Mouse (Mus musculus): Measurements from ENCODE around the gene Gulp1. TPM values are rescaled to one million over a fixed set of nuclear protein-coding genes. Genes with fewer than 3 reads are reported as not detected.

Gene Gulp1
- polyA plus RNA-seq, 1 experiment, result 1.8 TPM

- no peak overlapping the region for H3ac ChIP-seq (ENCODE audit: control insufficient read depth, insufficient read length, low read depth)
- H3K36me3 ChIP-seq (ENCODE audit: control insufficient read depth, insufficient read depth), result no peaks in the 10 kb centered on the region
- no peaks in the 10 kb centered on the region for H3K79me2 ChIP-seq (ENCODE audit: control insufficient read depth, insufficient read depth)
- no peaks in the 10 kb centered on the region for H3K79me3 ChIP-seq (ENCODE audit: low read depth)
- TF ChIP-seq MYOG (IDR thresholded peaks at IDR 0.05; ENCODE audit: control insufficient read depth, extremely low read depth, insufficient read length) (no peak), CTCF (IDR thresholded peaks at IDR 0.05; ENCODE audit: control insufficient read depth, insufficient read depth, insufficient read length) (no peak), CEBPB (IDR thresholded peaks at IDR 0.05; ENCODE audit: low read depth) (no peak), USF1 (IDR thresholded peaks at IDR 0.05; ENCODE audit: low read depth) (no peak), FOSL1 (IDR thresholded peaks at IDR 0.05; ENCODE audit: insufficient read depth, low read length, poor library complexity, severe bottlenecking) (no peak), MAX (IDR thresholded peaks at IDR 0.05) (no peak)
- no peak overlapping the region for H3K4me3 ChIP-seq (ENCODE audit: insufficient read depth, poor library complexity, severe bottlenecking)
- H3K27me3 ChIP-seq (ENCODE audit: control insufficient read depth, insufficient read depth, insufficient read length), result no peaks in the 10 kb centered on the region
Observed at GRCm38 (mm10) chr1:44568296-44568695, 17.0 kb downstream of the Gulp1 start.

- no peak for TF ChIP-seq MAX (IDR thresholded peaks at IDR 0.05)
- no peak for TF ChIP-seq MYOD1 (IDR thresholded peaks at IDR 0.05; ENCODE audit: control insufficient read depth, insufficient read length, low read depth)
- no peak for TF ChIP-seq FOSL1 (IDR thresholded peaks at IDR 0.05; ENCODE audit: insufficient read depth, low read length, poor library complexity, severe bottlenecking)
- no peak for TF ChIP-seq USF1 (IDR thresholded peaks at IDR 0.05; ENCODE audit: low read depth)
- no peak for TF ChIP-seq CTCF (IDR thresholded peaks at IDR 0.05; ENCODE audit: control insufficient read depth, insufficient read depth, insufficient read length)
- no peak for TF ChIP-seq CEBPB (IDR thresholded peaks at IDR 0.05; ENCODE audit: low read depth)
- TF ChIP-seq MYOG (IDR thresholded peaks at IDR 0.05; ENCODE audit: control insufficient read depth, extremely low read depth, insufficient read length), result no peak
- Histone ChIP-seq H3ac (ENCODE audit: control insufficient read depth, insufficient read length, low read depth) (no peak overlapping the region), H3K36me3 (ENCODE audit: control insufficient read depth, insufficient read depth) (no peaks in the 10 kb centered on the region), H3K4me3 (ENCODE audit: insufficient read depth, poor library complexity, severe bottlenecking) (no peak overlapping the region), H3K27me3 (ENCODE audit: control insufficient read depth, insufficient read depth, insufficient read length) (no peaks in the 10 kb centered on the region), H3K79me3 (ENCODE audit: low read depth) (no peaks in the 10 kb centered on the region), H3K79me2 (ENCODE audit: control insufficient read depth, insufficient read depth) (no peaks in the 10 kb centered on the region)
Observed at GRCm38 (mm10) chr1:44576001-44576400, 24.7 kb downstream of the Gulp1 start.

- H3K4me3 ChIP-seq (ENCODE audit: insufficient read depth, poor library complexity, severe bottlenecking), result no peak overlapping the region
- H3K27me3 ChIP-seq (ENCODE audit: control insufficient read depth, insufficient read depth, insufficient read length), result no peaks in the 10 kb centered on the region
- no peaks in the 10 kb centered on the region for H3K79me2 ChIP-seq (ENCODE audit: control insufficient read depth, insufficient read depth)
- no peak for TF ChIP-seq MYOD1 (IDR thresholded peaks at IDR 0.05; ENCODE audit: control insufficient read depth, insufficient read length, low read depth)
- no peaks in the 10 kb centered on the region for H3K36me3 ChIP-seq (ENCODE audit: control insufficient read depth, insufficient read depth)
- H3K79me3 ChIP-seq (ENCODE audit: low read depth), result no peaks in the 10 kb centered on the region
- no peak overlapping the region for H3ac ChIP-seq (ENCODE audit: control insufficient read depth, insufficient read length, low read depth)
Observed at GRCm38 (mm10) chr1:44576610-44577009, 25.3 kb downstream of the Gulp1 start.

GRCm38 (mm10) chr1:44580390-44580789 is 29.1 kb downstream of the Gulp1 start:
- TF ChIP-seq CTCF (IDR thresholded peaks at IDR 0.05; ENCODE audit: control insufficient read depth, insufficient read depth, insufficient read length), result no peak
- TF ChIP-seq FOSL1 (IDR thresholded peaks at IDR 0.05; ENCODE audit: insufficient read depth, low read length, poor library complexity, severe bottlenecking), result no peak
- no peak for TF ChIP-seq USF1 (IDR thresholded peaks at IDR 0.05; ENCODE audit: low read depth)
- peak; percentile 65 for TF ChIP-seq MYOD1 (IDR thresholded peaks at IDR 0.05; ENCODE audit: control insufficient read depth, insufficient read length, low read depth)
- no peak for TF ChIP-seq CEBPB (IDR thresholded peaks at IDR 0.05; ENCODE audit: low read depth)
- no peaks in the 10 kb centered on the region for H3K27me3 ChIP-seq (ENCODE audit: control insufficient read depth, insufficient read depth, insufficient read length)
- no peaks in the 10 kb centered on the region for H3K79me2 ChIP-seq (ENCODE audit: control insufficient read depth, insufficient read depth)
- no peaks in the 10 kb centered on the region for H3K79me3 ChIP-seq (ENCODE audit: low read depth)
- no peak overlapping the region for H3ac ChIP-seq (ENCODE audit: control insufficient read depth, insufficient read length, low read depth)
- H3K36me3 ChIP-seq (ENCODE audit: control insufficient read depth, insufficient read depth), result no peaks in the 10 kb centered on the region
- H3K4me3 ChIP-seq (ENCODE audit: insufficient read depth, poor library complexity, severe bottlenecking), result no peak overlapping the region

- Histone ChIP-seq H3K79me3 (ENCODE audit: low read depth) (no peaks in the 10 kb centered on the region), H3K27me3 (ENCODE audit: control insufficient read depth, insufficient read depth, insufficient read length) (no peaks in the 10 kb centered on the region), H3K36me3 (ENCODE audit: control insufficient read depth, insufficient read depth) (no peaks in the 10 kb centered on the region), H3K79me2 (ENCODE audit: control insufficient read depth, insufficient read depth) (no peaks in the 10 kb centered on the region), H3K4me3 (ENCODE audit: insufficient read depth, poor library complexity, severe bottlenecking) (no peak overlapping the region), H3ac (ENCODE audit: control insufficient read depth, insufficient read length, low read depth) (no peak overlapping the region)
- TF ChIP-seq CTCF (IDR thresholded peaks at IDR 0.05; ENCODE audit: control insufficient read depth, insufficient read depth, insufficient read length), result no peak
- TF ChIP-seq MYOD1 (IDR thresholded peaks at IDR 0.05; ENCODE audit: control insufficient read depth, insufficient read length, low read depth), result peak; percentile 73
- TF ChIP-seq FOSL1 (IDR thresholded peaks at IDR 0.05; ENCODE audit: insufficient read depth, low read length, poor library complexity, severe bottlenecking), result peak; percentile 56
Observed at GRCm38 (mm10) chr1:44584886-44585385, 33.6 kb downstream of the Gulp1 start.

GRCm38 (mm10) chr1:44591742-44592141 is 40.4 kb downstream of the Gulp1 start:
- H3ac ChIP-seq (ENCODE audit: control insufficient read depth, insufficient read length, low read depth), result no peak overlapping the region
- no peaks in the 10 kb centered on the region for H3K79me3 ChIP-seq (ENCODE audit: low read depth)
- no peaks in the 10 kb centered on the region for H3K27me3 ChIP-seq (ENCODE audit: control insufficient read depth, insufficient read depth, insufficient read length)
- H3K79me2 ChIP-seq (ENCODE audit: control insufficient read depth, insufficient read depth), result no peaks in the 10 kb centered on the region
- TF ChIP-seq MYOD1 (IDR thresholded peaks at IDR 0.05; ENCODE audit: control insufficient read depth, insufficient read length, low read depth), result no peak
- no peak for TF ChIP-seq FOSL1 (IDR thresholded peaks at IDR 0.05; ENCODE audit: insufficient read depth, low read length, poor library complexity, severe bottlenecking)
- no peak for TF ChIP-seq MYOG (IDR thresholded peaks at IDR 0.05; ENCODE audit: control insufficient read depth, extremely low read depth, insufficient read length)
- no peak for TF ChIP-seq MAX (IDR thresholded peaks at IDR 0.05)
- no peak for TF ChIP-seq CEBPB (IDR thresholded peaks at IDR 0.05; ENCODE audit: low read depth)
- no peak for TF ChIP-seq CTCF (IDR thresholded peaks at IDR 0.05; ENCODE audit: control insufficient read depth, insufficient read depth, insufficient read length)
- no peak for TF ChIP-seq USF1 (IDR thresholded peaks at IDR 0.05; ENCODE audit: low read depth)
- H3K4me3 ChIP-seq (ENCODE audit: insufficient read depth, poor library complexity, severe bottlenecking), result no peak overlapping the region
- no peaks in the 10 kb centered on the region for H3K36me3 ChIP-seq (ENCODE audit: control insufficient read depth, insufficient read depth)

Data from C2C12 (cell line).